Mouse (Mus musculus): Measurements from ENCODE around the gene Fto.

The Fto gene

GRCm38 (mm10) chr8:91504360-91504759 lies 191.0 kb downstream of the Fto start:
- no peak for DNase-seq

- DNase-seq, result peak; percentile 26
Measured at GRCm38 (mm10) chr8:91504891-91505290, 191.6 kb downstream of the Fto start.

GRCm38 (mm10) chr8:91505411-91505954 lies 192.2 kb downstream of the Fto start:
- no peak for DNase-seq

- DNase-seq, result no peak
Measured at GRCm38 (mm10) chr8:91505997-91506672, 192.8 kb downstream of the Fto start.

DNA sequence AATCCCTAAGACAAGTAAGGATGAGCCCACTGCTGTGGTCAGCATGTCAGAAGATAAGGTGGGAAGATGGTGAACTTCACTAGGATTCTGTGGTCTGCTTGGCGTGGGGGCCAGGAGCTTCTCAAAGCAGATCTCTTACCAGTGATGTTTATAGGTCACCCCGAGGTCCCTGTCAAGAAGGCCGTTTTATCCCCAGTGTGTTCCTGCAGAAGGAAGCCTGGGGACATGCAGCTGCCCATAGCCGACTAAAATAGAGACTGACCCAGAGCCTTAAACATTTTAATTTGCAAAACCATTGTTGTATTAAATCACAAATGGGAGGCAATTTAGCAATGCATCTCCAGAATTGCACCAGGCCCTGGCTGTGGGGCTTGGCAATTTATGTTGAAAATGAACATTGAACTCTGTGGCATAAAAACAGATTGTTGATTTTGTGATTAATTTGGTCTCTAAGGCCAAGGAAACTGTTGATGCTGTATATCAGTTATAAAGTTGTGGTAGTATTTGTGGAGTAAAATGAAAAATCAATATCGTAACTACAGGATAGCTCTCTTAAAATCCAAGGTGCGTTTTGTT lies 193.4 kb downstream of the Fto start:
- DNase-seq, result no peak

DNA sequence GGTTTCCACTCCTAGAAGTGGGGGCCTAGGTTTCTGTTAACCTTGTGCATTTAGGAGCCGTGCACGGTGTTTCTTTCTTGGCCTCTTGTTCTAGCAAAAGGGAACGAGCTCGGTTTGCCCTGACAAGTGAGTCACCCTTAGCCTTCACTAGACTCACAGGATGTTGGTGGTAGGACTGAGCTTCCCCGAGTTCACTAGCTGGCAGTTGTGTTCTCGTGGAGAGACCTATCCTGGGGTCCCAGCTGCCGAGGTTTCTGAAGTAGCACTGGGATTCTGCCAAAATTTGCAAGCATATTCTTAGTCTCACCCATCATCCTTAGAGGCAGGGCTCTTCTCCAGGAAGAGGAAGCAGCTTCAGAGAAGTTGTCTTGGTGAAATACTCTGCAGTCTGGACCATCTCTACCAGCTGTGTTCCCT lies 194.4 kb downstream of the Fto start:
- no peak for DNase-seq

DNA sequence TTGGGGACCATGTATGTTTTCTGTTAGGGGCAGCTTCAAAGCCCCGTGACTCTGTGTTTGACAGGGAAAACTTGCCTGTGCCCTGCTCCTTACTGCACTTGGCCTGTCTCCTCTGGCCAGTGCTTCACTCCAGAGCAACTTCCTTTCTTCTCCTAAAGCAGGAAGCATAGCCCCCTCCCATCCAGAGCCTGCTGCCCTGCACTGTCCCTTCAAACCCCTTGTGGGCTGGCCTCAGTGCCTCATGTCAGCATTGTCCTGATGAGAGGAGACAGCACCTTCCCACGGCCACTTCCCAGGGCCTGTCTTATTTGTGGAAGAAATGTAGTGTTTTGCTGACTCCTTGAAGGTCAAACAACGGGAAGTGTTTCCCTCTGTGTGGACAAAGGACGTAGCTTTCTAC lies 195.0 kb downstream of the Fto start:
- DNase-seq, result no peak

DNA sequence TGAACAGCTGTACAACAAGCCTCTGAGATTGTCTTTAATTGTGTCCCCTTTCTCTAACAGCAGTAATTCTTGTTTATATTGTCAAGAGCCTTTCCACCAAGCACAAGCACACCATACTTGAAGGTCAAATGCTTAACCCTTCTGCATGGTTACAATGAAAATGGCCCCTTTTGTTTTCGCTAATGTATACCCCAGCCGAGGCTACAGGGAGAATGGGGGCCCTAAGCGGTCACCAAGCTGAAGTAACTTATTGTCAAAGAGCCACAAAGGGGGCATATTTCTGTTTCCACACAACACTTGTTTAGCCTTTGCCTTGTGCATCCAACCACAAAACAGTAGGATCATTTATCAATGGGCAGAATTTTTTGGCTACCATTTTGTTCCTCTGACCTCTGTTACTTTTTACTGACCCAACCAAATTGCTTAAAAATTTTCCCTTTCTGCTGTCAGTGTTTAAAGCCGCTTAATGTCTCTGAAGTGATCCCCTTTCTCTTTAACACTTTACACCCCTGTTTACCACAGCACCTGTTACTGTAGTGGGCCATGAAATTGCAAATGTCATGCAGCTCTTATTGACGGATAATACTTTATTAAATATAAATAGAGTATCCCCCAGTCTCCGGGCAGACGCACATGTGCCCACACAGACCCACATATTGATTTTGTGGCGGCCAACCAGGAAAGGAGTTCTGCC lies 196.0 kb downstream of the Fto start:
- DNase-seq, result no peak

- DNase-seq, result no peak
Measured at GRCm38 (mm10) chr8:91509900-91510260, 196.6 kb downstream of the Fto start.

DNA sequence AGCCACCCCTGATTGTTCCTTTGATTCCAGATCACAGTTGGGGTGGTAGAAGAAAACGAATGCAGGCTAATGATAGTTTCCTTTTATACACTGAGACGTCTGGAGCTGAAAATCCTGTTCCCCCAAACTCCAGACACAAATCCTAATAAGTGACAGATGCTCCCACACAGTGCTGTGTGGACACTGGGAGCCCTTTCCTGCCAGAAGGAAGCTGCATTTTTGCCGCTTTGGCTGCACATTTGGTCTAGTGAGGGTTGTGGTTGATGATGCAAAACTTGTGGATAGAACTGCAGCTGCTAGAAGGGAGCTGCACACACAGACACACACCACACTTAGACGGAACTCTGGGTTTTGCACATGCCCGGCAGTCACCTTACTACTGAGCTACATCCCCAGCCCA lies 197.4 kb downstream of the Fto start:
- DNase-seq, result no peak

GRCm38 (mm10) chr8:91511943-91512342 lies 198.6 kb downstream of the Fto start:
- no peak for DNase-seq

- DNase-seq, result no peak
Measured at GRCm38 (mm10) chr8:91514752-91515478, 201.6 kb downstream of the Fto start.

- DNase-seq, result no peak
Measured at GRCm38 (mm10) chr8:91516422-91516821, 203.1 kb downstream of the Fto start.

GRCm38 (mm10) chr8:91518085-91518484 lies 204.8 kb downstream of the Fto start:
- no peak for DNase-seq

DNA sequence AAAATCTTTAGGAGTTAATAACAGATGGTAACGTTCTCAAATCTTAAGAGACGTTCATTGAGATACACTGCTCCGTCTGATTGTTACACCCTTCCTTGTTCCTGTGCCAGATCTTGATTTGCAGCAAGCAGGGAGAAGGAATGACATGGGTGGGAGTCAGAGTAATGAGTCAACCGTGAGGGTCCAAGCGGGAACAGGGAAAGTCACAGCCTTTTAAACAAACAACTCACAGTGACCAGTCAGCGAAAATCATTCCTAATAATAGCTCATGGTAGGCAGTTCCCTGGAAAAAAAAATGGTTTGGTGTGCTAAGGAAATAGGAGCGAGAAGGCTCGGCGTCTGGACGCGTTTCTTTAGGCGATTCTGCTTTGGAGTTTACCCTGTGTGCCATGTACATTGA lies 208.9 kb downstream of the Fto start:
- DNase-seq, result no peak

DNA sequence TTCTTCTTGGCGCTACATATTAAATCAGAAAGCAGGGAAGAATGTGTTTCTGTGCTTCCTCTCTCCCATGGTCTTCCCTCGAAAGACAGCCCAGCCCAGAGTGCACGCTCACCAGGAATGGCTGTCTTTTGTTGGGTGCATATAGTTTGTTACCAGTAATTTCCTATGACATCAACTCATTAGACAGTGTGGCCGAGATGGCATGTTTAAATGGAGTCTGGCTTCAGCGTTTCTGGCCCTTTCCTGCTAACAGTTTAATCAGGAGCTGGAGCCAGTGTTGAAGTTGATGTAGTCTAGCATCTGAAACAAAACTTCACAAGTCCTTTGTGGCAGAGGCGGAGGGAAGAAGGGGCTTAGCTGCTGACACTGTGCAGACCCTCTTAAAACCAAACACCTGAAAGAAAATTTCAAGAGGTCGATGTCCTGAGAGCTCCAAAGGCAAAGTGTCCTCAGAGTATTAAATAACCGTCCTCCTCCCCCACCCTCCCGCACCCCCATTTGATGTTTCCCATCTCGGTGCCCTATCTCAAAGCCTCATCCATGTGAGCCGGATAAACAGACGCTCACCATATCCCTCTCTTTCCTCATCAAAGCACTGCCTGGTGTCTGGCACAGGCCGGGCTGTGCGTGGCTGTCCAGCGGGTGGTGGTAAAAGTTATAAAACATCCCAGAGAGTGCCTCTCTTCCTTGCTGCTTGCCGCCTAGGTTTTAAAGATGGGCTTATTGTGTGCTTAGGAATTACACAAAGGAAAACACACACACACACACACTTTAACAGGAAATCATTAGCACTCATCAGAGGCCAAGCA lies 210.9 kb downstream of the Fto start:
- DNase-seq, result no peak

GRCm38 (mm10) chr8:91524865-91525250 lies 211.5 kb downstream of the Fto start:
- no peak for DNase-seq

DNA sequence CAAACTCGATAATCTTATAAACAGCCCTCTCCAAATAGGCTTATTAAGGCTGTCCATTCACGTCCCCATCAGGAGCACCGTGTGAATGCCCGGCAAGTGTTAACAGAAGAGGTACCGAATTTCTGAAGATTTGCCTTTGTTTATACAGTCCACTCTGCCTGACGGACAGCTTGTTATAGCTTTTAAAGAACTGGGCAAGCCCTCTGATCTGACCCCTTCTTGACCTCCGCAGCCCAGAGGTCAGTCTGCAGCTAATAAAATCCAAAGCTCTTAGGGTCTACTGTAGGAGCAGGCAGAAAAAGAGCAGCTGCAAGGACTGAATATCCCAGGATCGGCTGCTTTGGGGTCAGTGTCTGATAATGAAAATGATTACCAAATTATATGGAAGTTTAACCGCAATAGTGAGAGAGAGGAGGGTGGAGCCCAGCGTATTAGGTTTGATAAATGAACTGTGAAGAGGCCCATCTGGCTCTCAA lies 212.1 kb downstream of the Fto start:
- DNase-seq, result no peak

- DNase-seq, result no peak
Measured at GRCm38 (mm10) chr8:91528967-91529366, 215.6 kb downstream of the Fto start.

DNA sequence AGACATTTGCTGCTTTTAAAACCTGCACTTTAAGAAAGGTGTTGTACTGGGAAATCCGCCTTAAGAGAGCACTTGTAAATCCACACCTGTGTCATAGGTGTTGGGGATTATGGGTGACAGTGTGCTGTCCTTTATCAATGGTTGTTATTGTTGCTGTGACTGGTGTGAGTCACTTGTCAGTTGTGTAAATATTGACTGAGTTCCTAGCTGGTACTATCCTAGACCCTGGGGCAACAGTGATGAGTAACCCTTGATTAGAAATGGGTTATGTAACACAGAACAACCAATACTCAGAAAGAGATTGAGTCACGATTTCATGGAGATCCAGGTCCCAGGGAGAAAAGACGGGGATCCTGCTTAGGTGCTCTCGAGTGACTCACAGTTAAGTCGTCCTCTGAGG lies 216.4 kb downstream of the Fto start:
- no peak for DNase-seq

DNA sequence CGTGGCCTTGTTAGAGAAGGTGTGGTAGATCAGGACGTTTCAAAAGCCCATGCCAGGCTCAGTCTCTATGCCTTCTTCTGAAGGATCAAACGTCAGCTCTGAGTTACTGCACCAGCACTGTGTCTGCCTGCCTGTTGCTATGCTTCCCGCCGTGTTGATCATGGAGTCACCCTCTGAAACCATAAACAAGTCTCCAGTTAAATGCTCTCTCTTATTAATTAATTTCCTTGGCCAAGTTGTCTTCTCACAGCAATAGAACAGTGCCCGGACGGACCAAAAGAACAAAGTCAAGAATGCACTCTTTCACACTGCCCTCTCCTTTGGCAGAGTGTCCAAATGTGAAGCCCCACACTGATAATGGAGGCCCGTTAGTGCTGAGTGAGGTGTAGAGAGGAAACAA lies 217.3 kb downstream of the Fto start:
- DNase-seq, result no peak

DNA sequence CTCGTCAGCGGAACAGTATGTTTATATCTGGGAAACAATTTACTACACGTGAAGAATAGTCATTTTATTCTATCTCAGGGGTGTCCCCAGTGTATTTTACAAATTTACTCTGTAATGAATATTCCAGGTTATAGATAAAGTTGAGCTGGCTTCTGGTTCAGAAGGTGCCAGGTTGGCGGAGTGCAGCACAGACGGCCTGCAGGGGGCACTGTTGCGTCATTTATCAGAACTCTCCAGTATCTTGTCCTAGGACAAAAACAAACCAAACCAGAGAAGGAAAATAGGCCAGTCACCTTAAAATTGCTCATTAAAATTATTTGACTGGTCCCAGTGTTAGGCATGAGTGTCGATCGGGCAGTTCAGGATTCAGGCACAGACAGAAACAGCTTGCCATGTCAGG lies 218.6 kb downstream of the Fto start:
- peak; percentile 62 for DNase-seq

All from kidney, adult 11 months (tissue).